In the genomic region with DNA sequence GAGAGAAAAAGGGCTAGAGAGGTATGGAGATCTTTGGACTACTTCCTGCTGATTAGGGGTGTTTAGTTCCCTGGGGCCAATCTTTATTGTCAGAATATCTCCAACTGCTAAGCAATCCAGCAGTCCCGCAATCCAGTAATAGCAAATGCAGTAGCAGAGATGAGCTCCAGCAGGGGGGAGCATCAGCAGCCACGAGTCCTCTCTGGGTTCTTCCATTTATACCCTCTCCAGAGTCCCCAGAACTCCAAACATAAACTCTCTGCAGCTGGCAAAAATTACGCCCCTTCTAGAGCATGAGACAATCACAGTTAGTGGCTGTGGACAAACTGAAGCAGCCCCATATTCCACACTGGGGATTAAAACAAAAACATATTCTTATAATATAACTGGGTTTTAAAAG, we compare ENCODE assay signal across 21 mouse cellular contexts. TPM values are rescaled to one million over a fixed set of nuclear protein-coding genes. Genes with fewer than 3 reads are reported as not detected.
"Had no signal": no experiment of that assay in that cellular context is flagged by ENCODE, and none has a peak within 500 bp of the region (broad histone marks: within the 10 kb centered on the region; RNA-seq: fewer than 3 reads in every experiment).

No protein-coding gene starts in this region.

- H3K4me3 ChIP-seq: kidney, embryonic 15.5 days; limb, embryonic 12.5 days; limb, embryonic 15.5 days; midbrain, embryonic 12.5 days; midbrain, embryonic 15.5 days; myocyte; neural tube, embryonic 13.5 days had no signal

- H3K27me3 ChIP-seq: kidney, embryonic 15.5 days; limb, embryonic 12.5 days; limb, embryonic 15.5 days; midbrain, embryonic 15.5 days; neural tube, embryonic 13.5 days had no signal

- DNase-seq: kidney, adult 8-10 months; kidney, postnatal 10 days; kidney, postnatal 36 days; left cerebral cortex, postnatal 4 days; liver, postnatal 0 days; lung, embryonic 14.5 days; right cerebral cortex, postnatal 14 days; right cerebral cortex, postnatal 4 days; thymus, postnatal 25 days had no signal

- H3K27ac ChIP-seq: kidney, embryonic 15.5 days; limb, embryonic 12.5 days; limb, embryonic 15.5 days; liver, embryonic 14.5 days; macrophage; midbrain, embryonic 12.5 days; midbrain, embryonic 15.5 days; neural tube, embryonic 13.5 days had no signal

- H3K9me3 ChIP-seq: kidney, embryonic 15.5 days; limb, embryonic 12.5 days; limb, embryonic 15.5 days; midbrain, embryonic 12.5 days; midbrain, embryonic 15.5 days; neural tube, embryonic 13.5 days had no signal

- H3K4me1 ChIP-seq: limb, embryonic 12.5 days; midbrain, embryonic 12.5 days; midbrain, embryonic 15.5 days; neural tube, embryonic 13.5 days had no signal

- H3K36me3 ChIP-seq: kidney, embryonic 15.5 days; limb, embryonic 12.5 days; limb, embryonic 15.5 days; midbrain, embryonic 12.5 days; midbrain, embryonic 15.5 days; neural tube, embryonic 13.5 days had no signal

- H3K9ac ChIP-seq: kidney, embryonic 15.5 days; limb, embryonic 12.5 days; limb, embryonic 15.5 days; liver, embryonic 14.5 days; liver, postnatal 0 days; lung, embryonic 14.5 days; midbrain, embryonic 12.5 days; midbrain, embryonic 15.5 days; neural tube, embryonic 13.5 days had no signal

- ATAC-seq: liver, postnatal 0 days; lung, postnatal 0 days; midbrain, embryonic 15.5 days had no signal

- H3K4me2 ChIP-seq: kidney, embryonic 15.5 days; limb, embryonic 12.5 days; limb, embryonic 15.5 days; liver, embryonic 11.5 days; lung, embryonic 14.5 days; midbrain, embryonic 12.5 days; midbrain, embryonic 15.5 days; neural tube, embryonic 13.5 days had no signal

RNA-seq across cellular contexts. Expression of gene Cwh43, which starts 36.1 kb away (rescaled TPM):
- polyA plus RNA-seq: limb, embryonic 12.5 days; liver, embryonic 11.5 days; liver, embryonic 14.5 days; liver, postnatal 0 days; lung, embryonic 14.5 days; lung, postnatal 0 days; macrophage; stomach, embryonic 14.5 days had no signal
